Mouse (Mus musculus) midbrain, embryonic 15.5 days (tissue): ENCODE data around the gene Pnrc1. TPM values are rescaled to one million over a fixed set of nuclear protein-coding genes. Genes with fewer than 3 reads are reported as not detected.

Experiments
- ATAC-seq: fragments of 200-750 bp; cut with Nextera tagmentation; replicated peaks from 2 replicates; pipeline ENCODE4 v1.8.0; 2017; ENCODE audit warnings: moderate TSS enrichment
- H3K27ac ChIP-seq: fragments of 300-500 bp; sonication (generic); 2 replicates; pipeline ENCODE4 v1.5.1; 2015; ENCODE audit warnings: mild to moderate bottlenecking, inconsistent platforms
- H3K27me3 ChIP-seq: fragments of 300-500 bp; sonication (generic); replicated peaks from 2 replicates; pipeline ENCODE4 v1.6.1; 2015; ENCODE audit warnings: inconsistent platforms
- H3K36me3 ChIP-seq: fragments of 300-500 bp; sonication (generic); replicated peaks from 2 replicates; pipeline ENCODE4 v1.6.1; 2015; ENCODE audit warnings: inconsistent platforms
- H3K4me1 ChIP-seq: fragments of 300-500 bp; sonication (generic); 2 replicates; pipeline ENCODE4 v1.6.1; 2015; ENCODE audit warnings: inconsistent platforms
- H3K4me2 ChIP-seq: fragments of 300-500 bp; sonication (generic); 2 replicates; pipeline ENCODE4 v1.6.1; 2015; ENCODE audit warnings: inconsistent platforms, mild to moderate bottlenecking, moderate library complexity
- H3K4me3 ChIP-seq: fragments of 300-500 bp; sonication (generic); 2 replicates; pipeline ENCODE4 v1.5.1; 2015; ENCODE audit warnings: mild to moderate bottlenecking, inconsistent platforms
- H3K9ac ChIP-seq: fragments of 300-500 bp; sonication (generic); 2 replicates; pipeline ENCODE4 v1.6.1; 2015; ENCODE audit warnings: mild to moderate bottlenecking, inconsistent platforms
- H3K9me3 ChIP-seq: fragments of 300-500 bp; sonication (generic); 2 replicates; pipeline ENCODE4 v1.6.1; 2016; ENCODE audit warnings: inconsistent platforms
- WGBS: fragments of 180-500 bp; shearing (Covaris S2); methylation state at CpG from one replicate; pipeline ENCODE4 v1.1.7; 2015; ENCODE audit warnings: mixed read lengths; 5-methylcytosine and 5-hydroxymethylcytosine counted together
- polyA plus RNA-seq: library from polyadenylated mRNA; unstranded; fragments of >200 nt; fragmentation: Nextera tagmentation; extraction: Ambion mirVana; gene quantifications from 2 replicates; pipeline ENCODE4 v1.2.1, GENCODE M21; 2015

Gene Pnrc1
- polyA plus RNA-seq, 1 experiment from 2014 or later, result 51.5 TPM

DNA sequence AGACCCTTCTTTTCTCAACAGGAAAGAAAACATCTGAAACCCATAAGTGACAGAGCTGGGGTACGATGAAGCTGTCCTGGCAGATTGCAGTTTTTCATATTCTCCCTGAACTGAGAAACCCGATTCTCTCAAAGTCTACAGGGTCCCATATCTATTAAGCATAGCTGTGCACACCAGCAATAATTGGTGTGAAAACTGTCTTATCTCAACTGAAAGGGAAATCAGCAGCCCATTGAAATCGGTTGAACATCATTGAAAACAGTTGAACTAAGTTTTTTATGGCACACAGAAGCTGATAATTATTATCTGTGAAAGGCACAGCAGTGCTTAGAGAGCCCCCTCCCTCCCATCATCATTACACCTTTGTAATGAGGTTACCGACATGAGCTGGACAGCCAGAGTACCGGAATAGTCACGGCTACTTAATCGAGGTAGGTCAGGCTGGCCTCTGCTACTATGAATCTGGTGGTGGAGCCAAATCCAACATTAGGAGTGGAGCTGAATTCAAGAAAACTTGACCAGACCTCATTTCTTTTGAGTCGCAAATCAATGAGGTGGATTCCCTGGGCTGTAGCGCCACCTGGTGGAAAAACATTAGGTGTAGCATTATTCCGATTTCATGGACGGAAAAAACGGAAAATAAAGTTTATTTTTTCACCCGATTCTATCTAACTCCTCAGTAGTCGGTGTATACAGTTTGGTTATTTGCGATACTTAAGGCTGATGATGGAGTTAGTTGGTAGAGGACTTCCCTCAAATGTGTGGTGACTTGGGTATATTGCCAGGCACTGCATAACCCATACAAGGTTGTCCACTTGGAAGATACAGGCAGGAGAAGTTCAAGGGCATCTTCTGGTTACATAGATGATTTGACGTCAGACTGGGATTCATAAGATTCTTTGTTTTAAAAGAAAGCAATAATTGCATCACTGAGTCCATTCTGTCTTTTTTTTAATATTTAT, 2.7 kb upstream of the Pnrc1 start:
- Histone ChIP-seq H3K4me1 (no peaks in the 10 kb centered on the region), H3K9me3 (no peaks in the 10 kb centered on the region), H3K27ac (no peak overlapping the region), H3K27me3 (no peaks in the 10 kb centered on the region), H3K4me2 (no peak overlapping the region), H3K9ac (no peak overlapping the region), H3K4me3 (no peak overlapping the region), H3K36me3 (no peaks in the 10 kb centered on the region)
- ATAC-seq, result no peak
- WGBS, result 26% methylated on average over 16 of the region's 16 CpGs

DNA sequence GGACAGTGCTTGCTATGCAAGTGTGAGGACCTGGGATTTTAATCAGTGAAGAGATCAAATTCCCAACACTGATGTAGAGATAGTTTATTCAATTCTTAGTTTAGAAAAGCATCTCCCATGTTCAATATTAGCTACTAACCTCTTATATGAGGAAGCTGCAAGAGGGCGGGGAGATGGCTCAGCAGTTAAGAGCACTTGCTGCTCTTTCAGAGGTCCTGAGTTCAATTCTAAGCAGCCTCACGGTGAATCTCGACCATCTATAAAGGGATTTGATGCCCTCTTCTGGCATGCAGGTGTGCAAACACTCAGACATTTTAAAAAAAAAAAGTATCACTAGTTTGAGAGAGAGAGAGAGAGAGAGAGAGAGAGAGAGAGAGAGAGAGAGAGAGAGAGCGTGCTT, 915 bp upstream of the Pnrc1 start:
- Histone ChIP-seq H3K9ac (no peak overlapping the region), H3K27me3 (no peaks in the 10 kb centered on the region), H3K9me3 (no peaks in the 10 kb centered on the region), H3K4me2 (no peak overlapping the region), H3K4me1 (no peaks in the 10 kb centered on the region), H3K4me3 (no peak overlapping the region), H3K36me3 (no peaks in the 10 kb centered on the region), H3K27ac (no peak overlapping the region)
- 59% methylated on average over 4 of the region's 4 CpGs for WGBS
- ATAC-seq, result no peak

GRCm38 (mm10) chr4:33289106-33289650, 785 bp downstream of the Pnrc1 start:
- Histone ChIP-seq H3K9ac (no peak overlapping the region), H3K9me3 (no peaks in the 10 kb centered on the region), H3K4me3 (no peak overlapping the region), H3K27me3 (no peaks in the 10 kb centered on the region), H3K4me1 (no peaks in the 10 kb centered on the region), H3K27ac (no peak overlapping the region), H3K36me3 (no peaks in the 10 kb centered on the region), H3K4me2 (no peak overlapping the region)
- ATAC-seq, result no peak
- 87% methylated on average over 12 of the region's 12 CpGs for WGBS

DNA sequence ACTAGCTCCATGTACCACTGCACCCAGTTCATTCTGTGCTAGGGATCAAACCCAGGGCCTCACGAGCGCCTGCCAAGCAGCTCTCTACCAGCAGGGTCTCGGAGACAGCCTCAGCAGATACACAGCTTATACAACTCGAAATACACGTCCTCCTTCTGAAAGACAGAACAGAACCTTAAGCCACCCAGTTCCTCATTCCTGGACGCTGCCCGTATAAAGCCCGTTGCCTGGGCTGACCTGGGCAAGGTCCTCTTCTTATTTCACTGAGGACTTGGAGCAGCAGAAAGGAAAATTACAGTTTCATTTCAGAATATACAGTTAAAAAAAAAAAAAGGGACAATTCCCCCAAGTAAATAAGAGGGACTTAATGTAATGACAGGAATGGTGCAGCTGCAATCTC, 4.5 kb downstream of the Pnrc1 start:
- no peak overlapping the region for H3K4me2 ChIP-seq
- 83% methylated on average over 8 of the region's 8 CpGs for WGBS
- H3K36me3 ChIP-seq, result no peaks in the 10 kb centered on the region
- H3K27me3 ChIP-seq, result no peaks in the 10 kb centered on the region
- no peak overlapping the region for H3K27ac ChIP-seq
- no peak overlapping the region for H3K4me3 ChIP-seq
- H3K9me3 ChIP-seq, result no peaks in the 10 kb centered on the region
- H3K9ac ChIP-seq, result no peak overlapping the region
- no peaks in the 10 kb centered on the region for H3K4me1 ChIP-seq
- no peak for ATAC-seq

GRCm38 (mm10) chr4:33284083-33284880, 5.7 kb downstream of the Pnrc1 start:
- WGBS, result 87% methylated on average over 5 of the region's 5 CpGs
- H3K9me3 ChIP-seq, result no peaks in the 10 kb centered on the region
- no peak for ATAC-seq
- H3K4me1 ChIP-seq, result no peaks in the 10 kb centered on the region
- H3K4me2 ChIP-seq, result no peak overlapping the region
- H3K27ac ChIP-seq, result no peak overlapping the region
- no peaks in the 10 kb centered on the region for H3K27me3 ChIP-seq
- H3K4me3 ChIP-seq, result no peak overlapping the region
- no peaks in the 10 kb centered on the region for H3K36me3 ChIP-seq
- H3K9ac ChIP-seq, result no peak overlapping the region

GRCm38 (mm10) chr4:33281891-33282685, 7.9 kb downstream of the Pnrc1 start:
- ATAC-seq, result no peak
- H3K4me2 ChIP-seq, result no peak overlapping the region
- no peaks in the 10 kb centered on the region for H3K36me3 ChIP-seq
- 84% methylated on average over 3 of the region's 3 CpGs for WGBS
- no peak overlapping the region for H3K27ac ChIP-seq
- H3K4me3 ChIP-seq, result no peak overlapping the region
- H3K4me1 ChIP-seq, result no peaks in the 10 kb centered on the region
- no peak overlapping the region for H3K9ac ChIP-seq
- H3K9me3 ChIP-seq, result no peaks in the 10 kb centered on the region
- H3K27me3 ChIP-seq, result no peaks in the 10 kb centered on the region

DNA sequence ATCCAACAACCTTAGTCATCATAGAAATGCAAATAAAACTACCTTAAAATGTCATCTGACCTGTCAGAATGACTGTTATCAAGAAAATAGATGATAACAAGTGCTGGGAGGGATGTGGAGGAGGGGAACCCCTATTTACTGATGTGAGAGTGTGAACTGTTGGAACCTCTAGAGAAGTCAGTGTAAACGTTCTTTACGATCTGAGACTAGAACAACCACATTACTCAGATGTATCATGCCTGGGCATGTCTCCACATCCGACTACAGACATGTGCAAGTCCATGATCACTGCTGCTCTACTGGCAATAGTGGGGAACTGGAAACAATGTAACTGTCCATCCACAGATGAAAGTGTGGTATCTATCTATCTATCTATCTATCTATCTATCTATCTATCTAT, 16.5 kb downstream of the Pnrc1 start:
- no peak overlapping the region for H3K4me3 ChIP-seq
- WGBS, result 82% methylated on average over 3 of the region's 3 CpGs
- no peak overlapping the region for H3K9ac ChIP-seq
- H3K4me2 ChIP-seq, result no peak overlapping the region
- H3K27ac ChIP-seq, result no peak overlapping the region
- H3K4me1 ChIP-seq, result no peaks in the 10 kb centered on the region
- no peaks in the 10 kb centered on the region for H3K27me3 ChIP-seq
- H3K9me3 ChIP-seq, result no peaks in the 10 kb centered on the region
- no peak for ATAC-seq
- H3K36me3 ChIP-seq, result no peaks in the 10 kb centered on the region

- no peak for ATAC-seq
- no peaks in the 10 kb centered on the region for H3K9me3 ChIP-seq
- no peaks in the 10 kb centered on the region for H3K4me1 ChIP-seq
- H3K9ac ChIP-seq, result no peak overlapping the region
- H3K4me3 ChIP-seq, result no peak overlapping the region
- 82% methylated on average over 11 of the region's 11 CpGs for WGBS
- H3K27me3 ChIP-seq, result no peaks in the 10 kb centered on the region
- no peak overlapping the region for H3K4me2 ChIP-seq
- no peaks in the 10 kb centered on the region for H3K36me3 ChIP-seq
- no peak overlapping the region for H3K27ac ChIP-seq
Observed at GRCm38 (mm10) chr4:33270386-33271314, 19.3 kb downstream of the Pnrc1 start.

- Histone ChIP-seq H3K4me2 (no peak overlapping the region), H3K4me1 (no peaks in the 10 kb centered on the region), H3K27ac (no peak overlapping the region), H3K9ac (no peak overlapping the region), H3K36me3 (no peaks in the 10 kb centered on the region), H3K27me3 (no peaks in the 10 kb centered on the region), H3K9me3 (no peaks in the 10 kb centered on the region), H3K4me3 (no peak overlapping the region)
- ATAC-seq, result no peak
- 90% methylated on average over 11 of the region's 11 CpGs for WGBS
Observed at GRCm38 (mm10) chr4:33264979-33265726, 24.8 kb downstream of the Pnrc1 start.

- Histone ChIP-seq H3K4me3 (no peak overlapping the region), H3K4me1 (no peaks in the 10 kb centered on the region)
- ATAC-seq, result no peak
Observed at GRCm38 (mm10) chr4:33262897-33263296, 27.1 kb downstream of the Pnrc1 start.

More at GRCm38 (mm10) chr4:33262897-33263296, 27.1 kb downstream of the Pnrc1 start:
- Histone ChIP-seq H3K4me2 (no peak overlapping the region), H3K27ac (no peak overlapping the region), H3K36me3 (no peaks in the 10 kb centered on the region), H3K9ac (no peak overlapping the region), H3K27me3 (no peaks in the 10 kb centered on the region), H3K9me3 (no peaks in the 10 kb centered on the region)
- WGBS, result 74% methylated on average over 1 of the region's 1 CpGs
